10 mouse cellular contexts compared by ENCODE assay signal in genomic region chr7:49843304-49843933, GRCm38 (mm10).
A peak's percentile ranks its signal among the peaks of the same experiment; 100 is the strongest.
DNase-seq lines count a peak whose midpoint lies in the region; ATAC-seq lines count a peak whose summit lies in the region.
"Had no signal": no experiment of that assay in that cellular context is flagged by ENCODE, and none has a peak within 500 bp of the region (broad histone marks: within the 10 kb centered on the region; RNA-seq: fewer than 3 reads in every experiment).

No protein-coding gene starts in this region.

- no peak overlapping the region for H3K4me3 ChIP-seq in liver, embryonic 11.5 days (ENCODE audit: low read depth, low read length)
- H3K4me3 ChIP-seq: erythroblast, embryonic 14.5 days had no signal

- no peak overlapping the region for H3K9ac ChIP-seq in liver, embryonic 11.5 days (ENCODE audit: low read depth, low read length)

- no peaks in the 10 kb centered on the region for H3K9me3 ChIP-seq in liver, embryonic 11.5 days (ENCODE audit: control insufficient read depth, low read length)

- H3K4me1 ChIP-seq in liver, embryonic 11.5 days (replicated peaks; ENCODE audit: control insufficient read depth, insufficient read depth, low read length), result no peaks in the 10 kb centered on the region

- peak; percentile 15; the same call in 1 of the 2 replicates for ATAC-seq in liver, embryonic 11.5 days (replicated peaks; ENCODE audit: low FRiP score)
- ATAC-seq in megakaryocyte, adult 5-6 weeks (ENCODE audit: poor library complexity, severe bottlenecking), result peak; percentile 49; the same call in 1 of the 2 replicates

- peaks cover 6% of the 10 kb centered on the region; the same call in 1 of the 2 replicates for H3K36me3 ChIP-seq in liver, embryonic 11.5 days (ENCODE audit: control insufficient read depth, insufficient read depth, low read length)

- no peak overlapping the region for H3K4me2 ChIP-seq in liver, embryonic 11.5 days

- no peaks in the 10 kb centered on the region for H3K27me3 ChIP-seq in liver, embryonic 11.5 days (replicated peaks; ENCODE audit: control insufficient read depth, insufficient read depth, low read length)

- H3K27ac ChIP-seq in liver, embryonic 11.5 days (ENCODE audit: low read depth, low read length), result no peak overlapping the region

- peak; percentile 10 for DNase-seq in adrenal gland, adult 2 months
- DNase-seq in adrenal gland, adult 18-20 months (ENCODE audit: low spot score in 2 of 2), result no peak
- no peak for DNase-seq in liver, embryonic 11.5 days (ENCODE audit: low spot score)
- no peak for DNase-seq in liver
- DNase-seq in forelimb bud, embryonic 11.5 days (ENCODE audit: low read depth, low spot score), result peak; percentile 9
- DNase-seq in left cerebral cortex, adult 18-20 months (ENCODE audit: low spot score in 2 of 2), result no peak
- no peak for DNase-seq in adrenal gland, postnatal 25 days
- DNase-seq: heart, postnatal 4 days had no signal

- 78% methylated on average over 6 of the region's 6 CpGs for WGBS in liver, embryonic 11.5 days

Comparison
In these comparisons a context has a peak if more than half of its experiments do, and no peak if none do; other contexts are left out.
1. DNase-seq: peak in adrenal gland, adult 2 months (single experiment) and forelimb bud, embryonic 11.5 days (single experiment); none in adrenal gland, adult 18-20 months (0 of 2), liver, embryonic 11.5 days (single experiment), liver (single experiment), left cerebral cortex, adult 18-20 months (0 of 2) and adrenal gland, postnatal 25 days (single experiment).